In the genomic region with DNA sequence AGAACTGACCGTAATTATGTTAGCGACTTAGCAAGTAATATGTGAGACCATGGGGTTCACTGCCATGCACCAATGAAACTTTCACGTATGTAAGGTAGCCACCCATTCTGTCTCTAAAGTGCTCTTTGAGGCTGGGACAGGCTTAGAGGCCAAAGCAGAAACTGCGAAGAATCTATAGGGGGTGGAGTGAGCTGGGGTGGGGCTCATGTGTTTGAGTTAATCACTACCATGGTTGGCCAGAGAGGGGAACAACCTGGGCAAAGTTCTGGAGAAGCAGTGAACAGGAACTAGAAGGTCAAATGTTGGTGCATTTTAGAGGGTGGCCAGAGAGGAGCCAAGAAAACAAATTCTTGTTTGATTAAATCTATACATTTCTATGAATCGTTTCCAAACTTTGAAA, we compare ENCODE assay signal across 23 mouse cellular contexts.
DNase-seq lines count a peak whose midpoint lies in the region; ATAC-seq and TF ChIP-seq lines count a peak whose summit lies in the region.
"Had no signal": no experiment of that assay in that cellular context is flagged by ENCODE, and none has a peak within 500 bp of the region (broad histone marks: within the 10 kb centered on the region; RNA-seq: fewer than 3 reads in every experiment).

No protein-coding gene starts in this region.

- H3K9me3 ChIP-seq in intestine, embryonic 14.5 days (ENCODE audit: control insufficient read depth, low read length), result no peaks in the 10 kb centered on the region
- no peaks in the 10 kb centered on the region for H3K9me3 ChIP-seq in intestine, postnatal 0 days (ENCODE audit: control insufficient read depth)
- no peaks in the 10 kb centered on the region for H3K9me3 ChIP-seq in intestine, embryonic 16.5 days (ENCODE audit: control insufficient read depth, low read length)
- no peaks in the 10 kb centered on the region for H3K9me3 ChIP-seq in kidney, embryonic 15.5 days (replicated peaks)
- no peaks in the 10 kb centered on the region for H3K9me3 ChIP-seq in forebrain, embryonic 11.5 days (ENCODE audit: control insufficient read depth, low read length)
- H3K9me3 ChIP-seq: embryonic facial prominence, embryonic 12.5 days; forebrain, embryonic 15.5 days; G1E; heart, embryonic 15.5 days; lung, embryonic 15.5 days; midbrain, embryonic 10.5 days; midbrain, embryonic 15.5 days; neural tube, embryonic 12.5 days had no signal

- no peaks in the 10 kb centered on the region for H3K4me1 ChIP-seq in intestine, embryonic 14.5 days (replicated peaks; ENCODE audit: control insufficient read depth, insufficient read depth, low read length)
- H3K4me1 ChIP-seq in intestine, postnatal 0 days (replicated peaks; ENCODE audit: control insufficient read depth, insufficient read depth, low read length), result no peaks in the 10 kb centered on the region
- H3K4me1 ChIP-seq in intestine, embryonic 16.5 days (ENCODE audit: control insufficient read depth, insufficient read depth, low read length), result peaks cover 2% of the 10 kb centered on the region; the same call in 1 of the 2 replicates
- 0 out of 2 replicates have a peak, but pooled peaks cover 5% of the 10 kb centered on the region for H3K4me1 ChIP-seq in kidney, embryonic 15.5 days
- no peaks in the 10 kb centered on the region for H3K4me1 ChIP-seq in forebrain, embryonic 11.5 days (replicated peaks; ENCODE audit: control insufficient read depth, insufficient read depth, low read length)
- H3K4me1 ChIP-seq: embryonic facial prominence, embryonic 12.5 days; forebrain, embryonic 15.5 days; midbrain, embryonic 15.5 days; neural tube, embryonic 12.5 days had no signal

- 87% methylated on average over 5 of the region's 5 CpGs for WGBS in intestine, embryonic 14.5 days
- 73% methylated on average over 5 of the region's 5 CpGs for WGBS in intestine, postnatal 0 days
- 81% methylated on average over 5 of the region's 5 CpGs for WGBS in intestine, embryonic 16.5 days
- 80% methylated on average over 5 of the region's 5 CpGs for WGBS in kidney, embryonic 15.5 days
- WGBS in forebrain, embryonic 11.5 days, result 90% methylated on average over 5 of the region's 5 CpGs

- H3K4me2 ChIP-seq in intestine, embryonic 14.5 days (ENCODE audit: low read length), result no peak overlapping the region
- no peak overlapping the region for H3K4me2 ChIP-seq in intestine, postnatal 0 days (replicated peaks; ENCODE audit: low read depth)
- H3K4me2 ChIP-seq in intestine, embryonic 16.5 days (ENCODE audit: low read depth, low read length), result no peak overlapping the region
- H3K4me2 ChIP-seq in kidney, embryonic 15.5 days, result no peak overlapping the region
- no peak overlapping the region for H3K4me2 ChIP-seq in forebrain, embryonic 11.5 days (ENCODE audit: low read depth, low read length, severe bottlenecking)
- H3K4me2 ChIP-seq: embryonic facial prominence, embryonic 12.5 days; forebrain, embryonic 15.5 days; heart, embryonic 15.5 days; lung, embryonic 15.5 days; midbrain, embryonic 15.5 days; neural tube, embryonic 12.5 days had no signal

- TF ChIP-seq CTCF in intestine, postnatal 0 days (IDR thresholded peaks at IDR 0.05; ENCODE audit: low read depth), result no peak

- H3K4me3 ChIP-seq in intestine, embryonic 14.5 days (ENCODE audit: low read depth, low read length), result no peak overlapping the region
- no peak overlapping the region for H3K4me3 ChIP-seq in intestine, postnatal 0 days (ENCODE audit: low read depth, low read length)
- H3K4me3 ChIP-seq in intestine, embryonic 16.5 days (ENCODE audit: low read length), result no peak overlapping the region
- no peak overlapping the region for H3K4me3 ChIP-seq in kidney, embryonic 15.5 days (replicated peaks)
- no peak overlapping the region for H3K4me3 ChIP-seq in forebrain, embryonic 11.5 days (ENCODE audit: low read depth, low read length)
- H3K4me3 ChIP-seq: embryonic facial prominence, embryonic 12.5 days; forebrain, embryonic 15.5 days; heart, embryonic 15.5 days; lung, embryonic 15.5 days; midbrain, embryonic 10.5 days; midbrain, embryonic 15.5 days; neural tube, embryonic 12.5 days had no signal

- DNase-seq in intestine, embryonic 14.5 days (ENCODE audit: low spot score), result peak; percentile 46
- DNase-seq in kidney, postnatal 25 days, result peak; percentile 68 to 87
- no peak for DNase-seq in forebrain, embryonic 11.5 days (ENCODE audit: low spot score)
- no peak for DNase-seq in layer of hippocampus, adult 11-12 months (ENCODE audit: low spot score)
- DNase-seq: adrenal gland, adult 8-10 months; cerebellum, adult 9-10 months; cerebellum, postnatal 36 days; embryo, embryonic 11 days; layer of hippocampus, postnatal 36 days; liver had no signal

- H3K9ac ChIP-seq in intestine, embryonic 14.5 days (ENCODE audit: low read length), result no peak overlapping the region
- no peak overlapping the region for H3K9ac ChIP-seq in intestine, postnatal 0 days (ENCODE audit: low read depth, low read length)
- H3K9ac ChIP-seq in intestine, embryonic 16.5 days (ENCODE audit: low read depth, low read length), result no peak overlapping the region
- H3K9ac ChIP-seq in kidney, embryonic 15.5 days, result no peak overlapping the region
- H3K9ac ChIP-seq in forebrain, embryonic 11.5 days (ENCODE audit: low read length), result no peak overlapping the region
- H3K9ac ChIP-seq: embryonic facial prominence, embryonic 12.5 days; forebrain, embryonic 15.5 days; heart, embryonic 15.5 days; lung, embryonic 15.5 days; midbrain, embryonic 15.5 days; neural tube, embryonic 12.5 days had no signal

- H3K27me3 ChIP-seq in intestine, embryonic 14.5 days (replicated peaks; ENCODE audit: control insufficient read depth, insufficient read depth, low read length), result no peaks in the 10 kb centered on the region
- H3K27me3 ChIP-seq in intestine, postnatal 0 days (replicated peaks; ENCODE audit: control insufficient read depth, insufficient read depth, low read length), result no peaks in the 10 kb centered on the region
- H3K27me3 ChIP-seq in intestine, embryonic 16.5 days (replicated peaks; ENCODE audit: control insufficient read depth, insufficient read depth, low read length), result no peaks in the 10 kb centered on the region
- no peaks in the 10 kb centered on the region for H3K27me3 ChIP-seq in kidney, embryonic 15.5 days
- H3K27me3 ChIP-seq in forebrain, embryonic 11.5 days (ENCODE audit: control insufficient read depth, insufficient read depth, low read length), result no peaks in the 10 kb centered on the region
- H3K27me3 ChIP-seq: embryonic facial prominence, embryonic 12.5 days; forebrain, embryonic 15.5 days; heart, embryonic 15.5 days; lung, embryonic 15.5 days; midbrain, embryonic 15.5 days; neural tube, embryonic 12.5 days had no signal

- no peak for ATAC-seq in intestine, embryonic 14.5 days (replicated peaks; ENCODE audit: low FRiP score, low TSS enrichment, low read depth)
- ATAC-seq in intestine, postnatal 0 days, result no peak
- peak; percentile 63; the same call in 1 of the 2 replicates for ATAC-seq in intestine, embryonic 16.5 days
- peak; percentile 78 for ATAC-seq in kidney, embryonic 15.5 days (replicated peaks; ENCODE audit: low FRiP score)
- no peak for ATAC-seq in forebrain, embryonic 11.5 days (replicated peaks; ENCODE audit: low FRiP score)
- no peak for ATAC-seq in granulocyte monocyte progenitor cell, adult 5-6 weeks (replicated peaks; ENCODE audit: poor library complexity, severe bottlenecking)
- ATAC-seq: forebrain, embryonic 15.5 days; hindbrain, embryonic 16.5 days; midbrain, embryonic 15.5 days had no signal

- H3K27ac ChIP-seq in intestine, embryonic 14.5 days (ENCODE audit: low read depth), result no peak overlapping the region
- no peak overlapping the region; the same call in 1 of the 2 replicates for H3K27ac ChIP-seq in intestine, postnatal 0 days (ENCODE audit: low read depth, low read length)
- no peak overlapping the region for H3K27ac ChIP-seq in intestine, embryonic 16.5 days (ENCODE audit: low read length)
- peak overlapping the region; percentile 37; the same call in 1 of the 2 replicates for H3K27ac ChIP-seq in kidney, embryonic 15.5 days
- no peak overlapping the region for H3K27ac ChIP-seq in forebrain, embryonic 11.5 days (ENCODE audit: low read depth, low read length)
- H3K27ac ChIP-seq: embryonic facial prominence, embryonic 12.5 days; forebrain, embryonic 15.5 days; heart, embryonic 15.5 days; lung, embryonic 15.5 days; midbrain, embryonic 10.5 days; midbrain, embryonic 15.5 days; neural tube, embryonic 12.5 days had no signal

- no peaks in the 10 kb centered on the region for H3K36me3 ChIP-seq in intestine, embryonic 14.5 days (ENCODE audit: control insufficient read depth, insufficient read depth, low read length)
- no peaks in the 10 kb centered on the region for H3K36me3 ChIP-seq in intestine, postnatal 0 days (ENCODE audit: control insufficient read depth, insufficient read depth)
- H3K36me3 ChIP-seq in intestine, embryonic 16.5 days (ENCODE audit: control insufficient read depth, insufficient read depth, low read length), result no peaks in the 10 kb centered on the region
- H3K36me3 ChIP-seq in kidney, embryonic 15.5 days, result no peaks in the 10 kb centered on the region
- H3K36me3 ChIP-seq in forebrain, embryonic 11.5 days (ENCODE audit: control insufficient read depth, insufficient read depth, low read length), result no peaks in the 10 kb centered on the region
- H3K36me3 ChIP-seq: embryonic facial prominence, embryonic 12.5 days; forebrain, embryonic 15.5 days; G1E; heart, embryonic 15.5 days; lung, embryonic 15.5 days; midbrain, embryonic 10.5 days; midbrain, embryonic 15.5 days; neural tube, embryonic 12.5 days had no signal

Comparison
In these comparisons a context has a peak if more than half of its experiments do, and no peak if none do; other contexts are left out.
1. ATAC-seq: peak in intestine, embryonic 16.5 days (single experiment) and kidney, embryonic 15.5 days (single experiment); none in intestine, embryonic 14.5 days (single experiment), intestine, postnatal 0 days (single experiment), forebrain, embryonic 11.5 days (single experiment) and granulocyte monocyte progenitor cell, adult 5-6 weeks (single experiment).
2. DNase-seq: peak in intestine, embryonic 14.5 days (single experiment) and kidney, postnatal 25 days (2 of 2); none in forebrain, embryonic 11.5 days (single experiment) and layer of hippocampus, adult 11-12 months (single experiment).